Mouse (Mus musculus): ENCODE data around the gene Igf2bp2.

Gene Igf2bp2

GRCm38 (mm10) chr16:22149076-22149475 is 14.0 kb downstream of the Igf2bp2 start:
- DNase-seq (ENCODE audit: low spot score), result no peak

- DNase-seq (ENCODE audit: low spot score), result no peak
Observed at GRCm38 (mm10) chr16:22147131-22147530, 16.0 kb downstream of the Igf2bp2 start.

- no peak for DNase-seq (ENCODE audit: low spot score)
Observed at GRCm38 (mm10) chr16:22146071-22146470, 17.0 kb downstream of the Igf2bp2 start.

- no peak for DNase-seq (ENCODE audit: low spot score)
Observed at GRCm38 (mm10) chr16:22144490-22144889, 18.6 kb downstream of the Igf2bp2 start.

GRCm38 (mm10) chr16:22140861-22141260 is 22.2 kb downstream of the Igf2bp2 start:
- DNase-seq (ENCODE audit: low spot score), result no peak

- DNase-seq (ENCODE audit: low spot score), result no peak
Observed at GRCm38 (mm10) chr16:22139821-22140220, 23.3 kb downstream of the Igf2bp2 start.

GRCm38 (mm10) chr16:22136198-22136597 is 26.9 kb downstream of the Igf2bp2 start:
- DNase-seq (ENCODE audit: low spot score), result no peak

- no peak for DNase-seq (ENCODE audit: low spot score)
Observed at GRCm38 (mm10) chr16:22131321-22131720, 31.8 kb downstream of the Igf2bp2 start.

- DNase-seq (ENCODE audit: low spot score), result no peak
Observed at GRCm38 (mm10) chr16:22129511-22129910, 33.6 kb downstream of the Igf2bp2 start.

- DNase-seq (ENCODE audit: low spot score), result no peak
Observed at GRCm38 (mm10) chr16:22128595-22128994, 34.5 kb downstream of the Igf2bp2 start.

- DNase-seq (ENCODE audit: low spot score), result no peak
Observed at GRCm38 (mm10) chr16:22127806-22128205, 35.3 kb downstream of the Igf2bp2 start.

GRCm38 (mm10) chr16:22126936-22127335 is 36.2 kb downstream of the Igf2bp2 start:
- no peak for DNase-seq (ENCODE audit: low spot score)

GRCm38 (mm10) chr16:22124325-22124918 is 38.7 kb downstream of the Igf2bp2 start:
- no peak for DNase-seq (ENCODE audit: low spot score)

- DNase-seq (ENCODE audit: low spot score), result peak; percentile 33
Observed at GRCm38 (mm10) chr16:22123658-22124057, 39.4 kb downstream of the Igf2bp2 start.

GRCm38 (mm10) chr16:22121109-22121508 is 42.0 kb downstream of the Igf2bp2 start:
- DNase-seq (ENCODE audit: low spot score), result no peak

GRCm38 (mm10) chr16:22119524-22119923 is 43.6 kb downstream of the Igf2bp2 start:
- no peak for DNase-seq (ENCODE audit: low spot score)

- no peak for DNase-seq (ENCODE audit: low spot score)
Observed at GRCm38 (mm10) chr16:22118716-22119501, 44.2 kb downstream of the Igf2bp2 start.

- DNase-seq (ENCODE audit: low spot score), result no peak
Observed at GRCm38 (mm10) chr16:22118151-22118550, 44.9 kb downstream of the Igf2bp2 start.

- no peak for DNase-seq (ENCODE audit: low spot score)
Observed at GRCm38 (mm10) chr16:22116748-22117147, 46.4 kb downstream of the Igf2bp2 start.

GRCm38 (mm10) chr16:22116058-22116457 is 47.0 kb downstream of the Igf2bp2 start:
- DNase-seq (ENCODE audit: low spot score), result no peak

- DNase-seq (ENCODE audit: low spot score), result no peak
Observed at GRCm38 (mm10) chr16:22110036-22110435, 53.1 kb downstream of the Igf2bp2 start.

GRCm38 (mm10) chr16:22109159-22109558 is 53.9 kb downstream of the Igf2bp2 start:
- DNase-seq (ENCODE audit: low spot score), result no peak

GRCm38 (mm10) chr16:22107897-22108516 is 55.1 kb downstream of the Igf2bp2 start:
- peak; percentile 14 for DNase-seq (ENCODE audit: low spot score)

Measured in ovary, postnatal 14 days (tissue).